Mouse (Mus musculus) embryo, embryonic 10.5 days (tissue): ENCODE measurements at regions not wholly inside any gene's neighbourhood (a gene's known extent, or its start where the extent isn't known, plus 50 kb on each side); places are given as distances from the start of the nearest gene placed in this dataset.

Source experiments
- DNase-seq: peaks from one replicate; pipeline ENCODE4 v3.0.0-alpha.2; 2015; ENCODE audit warnings: low spot score

DNA sequence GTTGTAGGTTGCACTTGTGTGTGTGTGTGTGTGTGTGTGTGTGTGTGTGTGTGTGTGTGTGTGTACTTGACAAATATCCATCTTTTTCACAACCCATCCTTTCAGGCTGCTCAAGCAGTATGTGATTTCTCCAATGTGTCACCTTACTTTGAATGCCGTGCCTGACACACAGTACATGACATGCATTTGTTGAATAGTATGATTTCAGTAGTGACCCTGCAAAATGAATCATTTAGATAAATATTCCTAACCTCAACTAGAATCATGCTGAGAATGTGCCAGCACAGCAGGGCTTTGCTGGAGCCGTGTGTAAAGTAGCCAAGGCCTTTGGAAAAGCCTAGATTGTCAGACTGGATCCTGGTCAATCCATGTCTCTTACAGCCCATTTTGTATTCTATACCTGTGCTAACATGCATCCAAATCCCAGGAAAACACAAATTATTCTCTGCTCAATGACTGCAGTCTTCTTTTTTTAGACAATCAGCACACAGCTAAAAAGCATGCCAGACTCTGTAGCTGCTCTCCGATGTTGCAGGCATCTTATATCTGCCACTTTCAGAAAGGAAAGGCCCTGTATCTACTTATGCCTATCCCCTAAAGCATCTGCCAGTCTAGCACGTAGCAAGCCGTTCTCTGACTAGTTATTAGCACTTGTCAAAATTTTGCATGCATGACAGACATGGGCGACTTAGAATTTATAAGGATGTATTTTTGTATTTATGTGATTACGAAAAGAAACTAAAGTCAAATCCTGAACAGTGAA is 60.0 kb upstream of the Gpr141 start:
- DNase-seq = no peak

DNA sequence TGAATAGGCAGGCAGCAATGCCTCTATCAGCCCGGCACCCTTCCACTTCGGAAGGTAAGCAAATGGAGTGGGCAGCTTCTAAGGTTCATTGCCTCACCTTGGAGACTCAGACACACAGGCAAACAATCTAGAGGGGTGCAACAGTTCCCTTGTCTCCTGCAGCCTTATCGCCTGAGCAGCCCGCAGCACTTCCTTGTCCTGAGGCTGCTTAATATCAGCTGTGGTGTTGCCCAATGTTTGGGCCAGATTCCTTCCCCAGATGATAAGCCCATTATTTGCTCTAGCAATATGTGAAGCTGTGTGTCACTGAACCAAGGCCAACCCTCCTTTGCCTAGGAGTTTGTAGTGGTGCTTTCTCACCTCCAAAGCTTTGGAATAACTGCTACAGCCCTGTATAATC is 58.8 kb upstream of the Gpr141 start:
- DNase-seq = no peak

- DNase-seq = no peak
These were observed 57.7 kb upstream of the Gpr141 start for GRCm38 (mm10) chr13:19881772-19882171.

DNA sequence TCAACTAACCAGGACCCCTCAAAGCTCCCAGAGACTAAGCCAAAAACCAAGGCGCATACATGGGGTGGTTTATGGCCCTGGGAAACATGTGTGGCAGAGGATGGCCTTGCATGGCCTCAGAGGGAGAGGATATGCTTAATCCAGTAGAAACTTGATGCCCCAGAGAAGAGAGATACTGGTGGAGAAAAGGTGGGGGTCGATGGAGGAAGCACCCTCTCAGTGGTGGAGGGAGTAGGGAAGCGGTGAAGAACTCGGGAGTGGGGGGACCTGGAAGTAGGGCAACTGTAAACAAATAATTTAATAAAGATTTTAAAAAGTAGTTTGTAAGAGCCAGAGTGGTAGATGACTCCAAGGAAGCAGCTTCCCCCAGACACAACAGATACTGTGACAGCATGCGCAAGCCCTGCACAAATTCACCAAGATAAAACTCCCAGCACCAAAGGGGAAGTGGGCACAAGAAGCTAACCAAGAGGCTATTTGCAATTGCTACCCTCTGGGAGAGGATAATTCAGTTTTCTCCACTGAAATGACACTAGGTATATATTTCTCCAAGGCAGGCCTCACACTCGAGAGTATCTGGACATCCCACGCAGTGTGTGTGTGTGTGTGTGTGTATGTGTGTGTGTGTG is 50.7 kb upstream of the Gpr141 start:
- no peak for DNase-seq
